Mouse (Mus musculus) Patski (cell line): ENCODE measurements at regions not wholly inside any gene's neighbourhood (a gene's known extent, or its start where the extent isn't known, plus 50 kb on each side); places are given as distances from the start of the nearest gene placed in this dataset.

Experiments
- ATAC-seq: fragments of 100-300 bp; one replicate; pipeline ENCODE4 v1.8.0; 2021
- CTCF ChIA-PET: fragments of 350-600 bp; sonication (Branson Sonifier 250); formaldehyde crosslinking; loops from one replicate; lab custom pipeline; 2022; ENCODE audit warnings: inconsistent platforms; lab: Charles Lee
- POLR2A ChIA-PET: fragments of 350-600 bp; sonication (Branson Sonifier 250); formaldehyde crosslinking; loops from one replicate; lab custom pipeline; 2022; ENCODE audit warnings: antibody characterized with exemption, inconsistent platforms; lab: Charles Lee
- DNase-seq: peaks from one replicate; pipeline ENCODE4 v3.0.0-alpha.2; 2011; ENCODE audit warnings: low read depth, low spot score
- H3K27me3 ChIP-seq: fragments of 371-371 bp; one replicate; pipeline ENCODE4 v1.5.1; 2021
- CTCF ChIP-seq: fragments of 100-300 bp; IDR thresholded peaks from one replicate; pipeline ENCODE4 v1.5.1; 2021
- in situ Hi-C: fragments of 300-500 bp; cut with MboI; formaldehyde crosslinking; loops from 3 replicates; pipeline ENCODE4 v1.11.1; 2018; ENCODE audit warnings: low pct_unique_long_range_greater_than_20kb, mixed read lengths

DNA sequence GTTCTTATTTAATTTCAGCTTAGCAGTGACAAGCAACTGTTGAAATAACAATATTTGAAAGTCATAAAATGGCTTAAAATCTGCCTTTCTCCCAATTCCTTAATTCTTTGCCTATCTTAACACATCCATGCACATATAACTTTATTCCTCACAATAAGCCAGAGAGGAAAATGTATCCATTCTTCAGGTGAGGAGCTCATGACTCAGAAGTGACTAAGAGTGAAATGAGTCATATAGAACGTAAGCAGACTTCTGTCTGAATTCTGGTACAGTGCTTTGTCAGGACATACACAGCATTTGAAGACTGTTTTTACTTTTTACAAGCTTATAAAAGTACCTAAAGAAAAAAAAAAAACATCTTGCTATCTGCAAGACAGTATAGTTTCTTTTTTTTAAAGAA lies 2036.2 kb upstream of the Gm12353 start:
- H3K27me3 ChIP-seq: no peaks in the 10 kb centered on the region
- ATAC-seq: no peak
- in situ Hi-C loops: no loop called here
- DNase-seq: no peak
- POLR2A ChIA-PET: no interaction called here
- CTCF ChIA-PET: interaction anchor here (0.8 kb wide), 1 partner anchor 21 kb away, joined by 3 read pairs; no protein-coding TSS in a partner anchor
- no peak for TF ChIP-seq CTCF
